Mouse (Mus musculus) liver, adult 2 months (tissue): ENCODE measurements around the gene Lhfpl2.

ENCODE experiments used
- CTCF ChIP-seq: fragments of 200-500 bp; IDR thresholded peaks from 2 replicates; pipeline ENCODE4 v1.5.1; 2011; ENCODE audit warnings: low read depth, low read length, control low read depth
- POLR2A ChIP-seq: fragments of 200-500 bp; IDR thresholded peaks from 2 replicates; pipeline ENCODE4 v1.6.1; 2011; ENCODE audit warnings: low read length, control low read depth; ENCODE audit not compliant: insufficient read depth; ENCODE audit errors: extremely low read depth

- no peak for TF ChIP-seq POLR2A
- no peak for TF ChIP-seq CTCF
Measured at GRCm38 (mm10) chr13:94030551-94030950, 27.0 kb upstream of the Lhfpl2 start.
